Mouse (Mus musculus) embryonic facial prominence, embryonic 15.5 days (tissue): ENCODE data around the gene Myo5a. TPM values are rescaled to one million over a fixed set of nuclear protein-coding genes. Genes with fewer than 3 reads are reported as not detected.

Source experiments
- ATAC-seq: fragments of 200-750 bp; cut with Nextera tagmentation; 2 replicates; pipeline ENCODE4 v1.8.0; 2017; ENCODE audit warnings: low read depth, moderate TSS enrichment; ENCODE audit not compliant: insufficient number of reproducible peaks, low FRiP score, low TSS enrichment
- H3K27ac ChIP-seq: fragments of 300-500 bp; sonication (generic); replicated peaks from 2 replicates; pipeline ENCODE4 v1.5.1; 2015; ENCODE audit warnings: mild to moderate bottlenecking, inconsistent platforms
- H3K27me3 ChIP-seq: fragments of 300-500 bp; sonication (generic); 2 replicates; pipeline ENCODE4 v1.6.1; 2015; ENCODE audit warnings: inconsistent platforms
- H3K36me3 ChIP-seq: fragments of 300-500 bp; sonication (generic); 2 replicates; pipeline ENCODE4 v1.6.1; 2015; ENCODE audit warnings: mild to moderate bottlenecking, inconsistent platforms
- H3K4me1 ChIP-seq: fragments of 300-500 bp; sonication (generic); 2 replicates; pipeline ENCODE4 v1.6.1; 2015; ENCODE audit warnings: inconsistent platforms
- H3K4me2 ChIP-seq: fragments of 300-500 bp; sonication (generic); replicated peaks from 2 replicates; pipeline ENCODE4 v1.6.1; 2015; ENCODE audit warnings: mild to moderate bottlenecking, inconsistent platforms
- H3K4me3 ChIP-seq: fragments of 300-500 bp; sonication (generic); replicated peaks from 2 replicates; pipeline ENCODE4 v1.5.1; 2015; ENCODE audit warnings: mild to moderate bottlenecking, inconsistent platforms
- H3K9ac ChIP-seq: fragments of 300-500 bp; sonication (generic); 2 replicates; pipeline ENCODE4 v1.6.1; 2015; ENCODE audit warnings: inconsistent platforms
- H3K9me3 ChIP-seq: fragments of 300-500 bp; sonication (generic); replicated peaks from 2 replicates; pipeline ENCODE4 v1.6.1; 2016; ENCODE audit warnings: inconsistent platforms
- WGBS: fragments of 180-500 bp; shearing (Covaris S2); methylation state at CpG from one replicate; pipeline ENCODE4 v1.1.7; 2015; 5-methylcytosine and 5-hydroxymethylcytosine counted together
- polyA plus RNA-seq: library from polyadenylated mRNA; unstranded; fragments of >200 nt; fragmentation: Nextera tagmentation; extraction: Ambion mirVana; gene quantifications from 2 replicates; pipeline ENCODE4 v1.2.1, GENCODE M21; 2015

Myo5a gene
- polyA plus RNA-seq, 1 experiment from 2014 or later, result 19.6 TPM

DNA sequence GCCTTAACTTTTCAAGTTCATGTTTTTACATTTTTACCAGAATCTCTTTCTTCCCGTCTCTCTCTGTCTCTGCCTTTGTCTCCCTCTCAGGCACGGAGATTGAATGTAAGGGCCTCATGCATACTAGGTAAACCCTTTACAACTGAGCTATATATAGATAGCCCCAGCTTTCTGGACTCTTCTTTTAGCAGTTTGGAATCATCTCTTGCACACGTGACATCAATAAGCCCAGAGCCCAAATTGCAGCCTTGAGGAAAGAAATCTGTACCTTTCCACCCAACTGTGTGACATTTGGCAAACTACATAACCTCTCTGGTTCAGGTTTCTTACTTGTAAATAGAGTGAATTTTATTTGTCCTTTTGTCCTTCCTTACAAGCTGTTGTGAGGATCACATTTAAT is 1.5 kb downstream of the Myo5a start:
- WGBS, result 19% methylated on average over 3 of the region's 3 CpGs
- peaks cover 9% of the 10 kb centered on the region for H3K4me1 ChIP-seq
- H3K27ac ChIP-seq, result no peak overlapping the region; the same call in 1 of the 2 replicates
- no peaks in the 10 kb centered on the region for H3K27me3 ChIP-seq
- ATAC-seq, result no peak
- peak overlapping the region; percentile 91 for H3K4me3 ChIP-seq
- H3K36me3 ChIP-seq, result no peaks in the 10 kb centered on the region
- peak overlapping the region; percentile 80; the same call in 1 of the 2 replicates for H3K9ac ChIP-seq
- H3K4me2 ChIP-seq, result peak overlapping the region; percentile 80
- H3K9me3 ChIP-seq, result no peaks in the 10 kb centered on the region

DNA sequence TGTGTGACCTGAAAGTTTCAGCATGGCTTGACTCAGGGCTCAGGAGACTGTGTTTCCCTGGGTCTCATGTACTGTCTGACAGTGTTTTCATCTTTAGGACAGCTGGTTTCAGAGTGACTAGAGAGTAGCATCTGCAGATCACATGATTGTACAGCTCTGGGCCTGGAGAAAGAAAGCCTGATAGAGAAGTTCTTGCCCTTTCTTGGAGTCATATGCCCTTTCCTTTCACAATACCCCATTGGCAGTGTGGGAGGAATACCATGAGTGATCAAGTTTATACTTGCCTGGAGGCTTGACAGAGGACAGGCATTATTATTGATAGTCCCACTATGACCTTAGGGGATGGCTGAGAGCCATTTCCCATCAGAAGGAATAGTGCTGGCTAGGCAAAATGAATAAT is 6.4 kb downstream of the Myo5a start:
- Histone ChIP-seq H3K4me3 (no peak overlapping the region), H3K4me2 (no peak overlapping the region), H3K36me3 (no peaks in the 10 kb centered on the region), H3K27ac (no peak overlapping the region), H3K9me3 (no peaks in the 10 kb centered on the region), H3K4me1 (peaks cover 3% of the 10 kb centered on the region; the same call in 1 of the 2 replicates), H3K27me3 (no peaks in the 10 kb centered on the region), H3K9ac (no peak overlapping the region)
- ATAC-seq, result no peak

GRCm38 (mm10) chr9:75085242-75085824 is 14.5 kb downstream of the Myo5a start:
- Histone ChIP-seq H3K4me3 (no peak overlapping the region), H3K9me3 (no peaks in the 10 kb centered on the region), H3K27me3 (no peaks in the 10 kb centered on the region), H3K4me1 (no peaks in the 10 kb centered on the region), H3K4me2 (no peak overlapping the region), H3K9ac (no peak overlapping the region), H3K36me3 (no peaks in the 10 kb centered on the region), H3K27ac (no peak overlapping the region)
- 76% methylated on average over 5 of the region's 5 CpGs for WGBS
- no peak for ATAC-seq

DNA sequence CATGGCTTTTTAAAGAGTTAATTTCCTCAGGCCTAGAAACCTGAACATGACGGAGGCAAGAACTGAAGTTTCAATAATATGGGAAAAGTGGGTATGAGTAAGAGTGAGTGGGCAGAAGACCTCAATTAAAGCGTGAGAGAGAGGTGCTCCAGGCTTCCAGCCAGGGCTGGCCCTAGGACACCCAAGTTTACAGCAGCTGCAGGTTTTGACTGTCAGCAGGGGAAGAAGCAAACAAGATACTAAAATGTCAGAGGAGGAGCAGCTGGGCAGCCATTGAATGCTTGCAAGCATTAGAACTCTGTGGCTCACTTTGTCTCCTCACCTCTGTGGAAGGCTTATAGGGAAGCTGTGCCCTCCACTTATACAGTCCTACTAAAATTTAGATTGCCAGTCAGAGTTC is 17.0 kb downstream of the Myo5a start:
- 55% methylated on average over 2 of the region's 2 CpGs for WGBS
- Histone ChIP-seq H3K36me3 (no peaks in the 10 kb centered on the region), H3K27me3 (no peaks in the 10 kb centered on the region), H3K4me3 (no peak overlapping the region), H3K9ac (no peak overlapping the region), H3K9me3 (no peaks in the 10 kb centered on the region), H3K4me2 (no peak overlapping the region), H3K27ac (no peak overlapping the region), H3K4me1 (no peaks in the 10 kb centered on the region)
- ATAC-seq, result no peak

DNA sequence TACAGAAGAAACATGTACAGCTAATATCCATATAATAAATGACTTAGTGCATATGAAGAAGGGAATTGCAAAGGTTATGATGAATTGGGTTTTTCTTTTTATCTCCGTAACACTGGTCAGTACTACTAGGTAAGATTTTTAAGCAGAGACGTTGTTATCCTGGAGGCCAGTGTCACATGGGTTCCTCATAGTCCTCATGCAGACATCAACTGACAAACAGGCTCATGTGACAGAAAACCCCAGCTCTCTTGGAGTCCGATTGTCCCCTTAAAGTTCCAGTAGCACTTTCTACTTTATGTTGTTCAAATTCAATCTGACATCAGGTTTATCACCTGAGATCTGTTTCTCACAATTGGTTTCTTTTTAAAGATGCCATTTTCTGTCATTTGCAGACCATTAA is 18.5 kb downstream of the Myo5a start:
- no peak overlapping the region for H3K4me3 ChIP-seq
- ATAC-seq, result no peak
- no peaks in the 10 kb centered on the region for H3K27me3 ChIP-seq
- no peaks in the 10 kb centered on the region for H3K4me1 ChIP-seq
- H3K36me3 ChIP-seq, result no peaks in the 10 kb centered on the region
- H3K27ac ChIP-seq, result no peak overlapping the region
- no peak overlapping the region for H3K4me2 ChIP-seq
- no peaks in the 10 kb centered on the region for H3K9me3 ChIP-seq
- H3K9ac ChIP-seq, result no peak overlapping the region
- WGBS, result 74% methylated on average over 3 of the region's 3 CpGs

DNA sequence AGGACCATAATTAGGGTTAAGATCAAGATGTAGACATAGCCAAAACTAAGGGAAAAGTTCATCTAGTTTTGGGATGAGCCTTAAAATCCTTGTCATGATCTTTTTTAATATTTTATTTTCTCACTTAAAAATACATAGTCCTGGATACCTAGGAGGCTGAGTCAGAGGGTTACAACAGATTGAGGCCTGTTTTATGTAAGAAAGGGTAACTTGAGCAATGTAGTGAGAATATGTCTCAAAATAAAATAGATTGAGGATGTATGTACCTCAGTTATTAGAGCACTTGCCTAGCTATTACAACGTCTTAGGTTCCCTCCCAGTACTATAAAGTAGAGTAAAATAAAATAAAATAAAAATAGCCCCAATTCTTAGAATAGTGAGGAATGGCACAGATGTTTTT is 21.3 kb downstream of the Myo5a start:
- no peaks in the 10 kb centered on the region for H3K36me3 ChIP-seq
- H3K27me3 ChIP-seq, result no peaks in the 10 kb centered on the region
- H3K9ac ChIP-seq, result no peak overlapping the region
- ATAC-seq, result no peak
- 73% methylated on average over 1 of the region's 1 CpGs for WGBS
- no peak overlapping the region for H3K4me3 ChIP-seq
- H3K4me1 ChIP-seq, result no peaks in the 10 kb centered on the region
- no peak overlapping the region for H3K4me2 ChIP-seq
- no peak overlapping the region for H3K27ac ChIP-seq
- H3K9me3 ChIP-seq, result no peaks in the 10 kb centered on the region

- no peaks in the 10 kb centered on the region for H3K9me3 ChIP-seq
- no peaks in the 10 kb centered on the region for H3K27me3 ChIP-seq
- no peaks in the 10 kb centered on the region for H3K36me3 ChIP-seq
- H3K4me2 ChIP-seq, result no peak overlapping the region
- H3K4me3 ChIP-seq, result no peak overlapping the region
- H3K9ac ChIP-seq, result no peak overlapping the region
- no peaks in the 10 kb centered on the region for H3K4me1 ChIP-seq
- no peak for ATAC-seq
- WGBS, result 54% methylated on average over 3 of the region's 3 CpGs
- H3K27ac ChIP-seq, result no peak overlapping the region
These were observed 23.9 kb downstream of the Myo5a start for GRCm38 (mm10) chr9:75094762-75095161.

GRCm38 (mm10) chr9:75098937-75099336 is 28.1 kb downstream of the Myo5a start:
- WGBS, result 96% methylated on average over 9 of the region's 9 CpGs
- H3K4me2 ChIP-seq, result no peak overlapping the region
- ATAC-seq, result no peak
- no peaks in the 10 kb centered on the region for H3K4me1 ChIP-seq
- no peaks in the 10 kb centered on the region for H3K36me3 ChIP-seq
- no peak overlapping the region for H3K27ac ChIP-seq
- no peaks in the 10 kb centered on the region for H3K27me3 ChIP-seq
- no peak overlapping the region for H3K4me3 ChIP-seq
- H3K9ac ChIP-seq, result no peak overlapping the region
- H3K9me3 ChIP-seq, result no peaks in the 10 kb centered on the region

DNA sequence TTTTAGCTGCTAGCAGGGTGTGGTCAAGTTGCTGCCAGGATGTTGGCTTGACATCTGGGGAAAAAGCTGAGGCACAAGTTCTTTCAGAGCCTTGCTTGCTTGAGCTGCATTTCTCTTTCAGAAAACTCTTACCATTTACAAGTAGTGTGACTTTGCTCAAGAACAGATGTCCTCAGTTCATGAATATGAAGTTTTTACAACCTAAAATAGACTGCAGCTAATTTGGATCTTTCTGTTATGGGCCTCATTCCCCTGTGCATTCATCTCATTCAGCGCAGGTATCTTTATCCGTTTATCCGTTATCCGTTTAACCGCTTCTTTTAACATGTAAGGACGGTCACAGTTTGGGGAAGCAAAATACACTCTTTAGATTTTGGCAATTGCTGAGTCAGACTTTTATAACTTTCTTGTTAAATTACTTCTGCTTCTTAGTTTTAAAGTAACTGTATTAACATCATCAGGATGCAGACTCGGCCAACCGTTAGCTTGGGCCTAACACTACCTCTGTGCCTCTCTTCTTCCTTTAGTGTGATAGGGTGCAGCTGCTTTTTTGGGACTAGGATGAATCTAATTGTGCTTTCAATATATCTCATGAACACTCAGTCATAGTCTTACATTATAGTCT is 29.5 kb downstream of the Myo5a start:
- no peaks in the 10 kb centered on the region for H3K36me3 ChIP-seq
- H3K4me2 ChIP-seq, result no peak overlapping the region
- no peak overlapping the region for H3K9ac ChIP-seq
- WGBS, result 89% methylated on average over 8 of the region's 8 CpGs
- ATAC-seq, result no peak
- H3K27me3 ChIP-seq, result no peaks in the 10 kb centered on the region
- H3K27ac ChIP-seq, result no peak overlapping the region
- H3K4me1 ChIP-seq, result no peaks in the 10 kb centered on the region
- H3K9me3 ChIP-seq, result no peaks in the 10 kb centered on the region
- H3K4me3 ChIP-seq, result no peak overlapping the region

- no peak overlapping the region for H3K4me2 ChIP-seq
- no peaks in the 10 kb centered on the region for H3K9me3 ChIP-seq
- H3K27ac ChIP-seq, result no peak overlapping the region
- no peak overlapping the region for H3K9ac ChIP-seq
- no peak for ATAC-seq
- no peaks in the 10 kb centered on the region for H3K4me1 ChIP-seq
- no peak overlapping the region for H3K4me3 ChIP-seq
- H3K36me3 ChIP-seq, result no peaks in the 10 kb centered on the region
- H3K27me3 ChIP-seq, result no peaks in the 10 kb centered on the region
These were observed 31.3 kb downstream of the Myo5a start for GRCm38 (mm10) chr9:75102131-75102530.

DNA sequence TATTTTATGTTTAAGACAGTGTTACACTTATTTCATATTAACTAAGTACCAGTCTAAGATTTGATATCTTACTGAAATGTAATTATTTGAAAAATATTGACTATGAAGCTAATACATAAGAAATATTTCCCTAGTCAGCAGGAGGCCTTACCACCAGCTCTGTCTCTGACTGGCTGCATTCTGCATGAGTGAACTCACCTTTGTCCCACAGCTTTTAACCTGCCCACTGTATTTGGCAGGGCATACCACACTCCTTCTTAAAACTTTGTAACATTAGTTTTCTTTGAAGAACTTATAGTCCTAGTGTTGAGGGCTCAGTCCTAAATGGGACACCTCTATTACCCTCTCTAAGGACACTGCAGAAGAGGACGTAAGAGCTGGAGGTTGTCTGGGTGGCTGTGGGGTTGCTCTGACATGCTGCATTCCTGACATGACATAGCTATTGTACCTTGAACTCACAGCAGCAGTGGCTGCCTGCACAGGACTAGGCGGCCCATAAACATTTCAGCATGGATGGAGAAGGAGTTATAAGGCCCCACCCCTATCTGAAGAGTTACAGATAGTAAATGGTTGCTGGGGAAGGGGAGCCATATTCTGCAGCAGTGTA is 45.9 kb downstream of the Myo5a start:
- H3K4me1 ChIP-seq, result no peaks in the 10 kb centered on the region
- H3K27me3 ChIP-seq, result no peaks in the 10 kb centered on the region
- H3K4me3 ChIP-seq, result no peak overlapping the region
- 71% methylated on average over 2 of the region's 2 CpGs for WGBS
- H3K9me3 ChIP-seq, result no peaks in the 10 kb centered on the region
- H3K27ac ChIP-seq, result no peak overlapping the region
- H3K4me2 ChIP-seq, result no peak overlapping the region
- H3K36me3 ChIP-seq, result 0 out of 2 replicates have a peak, but pooled peaks cover 2% of the 10 kb centered on the region
- no peak overlapping the region for H3K9ac ChIP-seq
- no peak for ATAC-seq

DNA sequence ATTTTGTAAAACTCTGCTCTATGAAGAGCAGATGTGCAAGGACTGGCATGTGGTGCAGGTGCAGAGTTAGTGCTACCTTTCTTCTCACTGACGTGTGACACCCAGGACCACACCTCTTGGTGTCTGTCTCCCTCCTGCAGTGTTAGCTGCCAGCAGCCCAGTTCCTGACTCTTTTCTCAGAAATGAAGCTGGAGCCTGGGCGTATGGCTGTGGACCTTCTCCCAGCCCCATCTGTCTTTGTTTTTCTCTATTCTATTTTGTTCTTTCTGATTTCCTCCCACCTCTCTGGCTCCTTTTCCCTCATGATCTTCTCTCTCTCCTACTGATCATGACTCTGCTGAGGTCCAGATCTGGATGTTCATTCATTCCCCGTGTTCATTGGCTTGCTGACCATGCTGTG is 50.3 kb downstream of the Myo5a start:
- H3K4me1 ChIP-seq, result no peaks in the 10 kb centered on the region
- 0 out of 2 replicates have a peak, but pooled peaks cover 2% of the 10 kb centered on the region for H3K36me3 ChIP-seq
- H3K9me3 ChIP-seq, result no peaks in the 10 kb centered on the region
- H3K4me3 ChIP-seq, result no peak overlapping the region
- ATAC-seq, result no peak
- 83% methylated on average over 3 of the region's 3 CpGs for WGBS
- H3K27me3 ChIP-seq, result no peaks in the 10 kb centered on the region
- H3K4me2 ChIP-seq, result no peak overlapping the region
- no peak overlapping the region for H3K27ac ChIP-seq
- no peak overlapping the region for H3K9ac ChIP-seq
